Mouse (Mus musculus) E14TG2a.4 (cell line): Measurements from ENCODE around the gene Cemip2.

Experiments
- H3K27me3 ChIP-seq: 2 replicates; pipeline ENCODE4 v1.6.1; 2014; ENCODE audit warnings: low read length, control low read depth; ENCODE audit not compliant: insufficient read depth
- H3K36me3 ChIP-seq: 2 replicates; pipeline ENCODE4 v1.6.1; 2014; ENCODE audit warnings: low read length, control low read depth; ENCODE audit not compliant: insufficient read depth
- H3K4me1 ChIP-seq: replicated peaks from 2 replicates; pipeline ENCODE4 v1.6.1; 2014; ENCODE audit warnings: low read depth, low read length, control low read depth
- H3K4me3 ChIP-seq: replicated peaks from 2 replicates; pipeline ENCODE4 v1.5.1; 2014; ENCODE audit warnings: mild to moderate bottlenecking, low read length
- H3K9me3 ChIP-seq: 2 replicates; pipeline ENCODE4 v1.6.1; 2014; ENCODE audit warnings: low read length, control low read depth
- CTCF ChIP-seq: conservative IDR thresholded peaks from 2 replicates; pipeline ENCODE4 v1.5.1; 2014; ENCODE audit warnings: low read length
- NANOG ChIP-seq: IDR thresholded peaks from 2 replicates; pipeline ENCODE4 v1.6.1; 2014; ENCODE audit warnings: borderline replicate concordance, low read length, mixed read lengths
- POU5F1 ChIP-seq: IDR thresholded peaks from 2 replicates; pipeline ENCODE4 v1.6.1; 2014; ENCODE audit warnings: low read length, borderline replicate concordance

Gene Cemip2

GRCm38 (mm10) chr19:21882110-21882940 is 104.2 kb downstream of the Cemip2 start:
- no peak for TF ChIP-seq POU5F1
- TF ChIP-seq CTCF, result no peak
- no peak for TF ChIP-seq NANOG
- peaks cover 19% of the 10 kb centered on the region for H3K4me1 ChIP-seq
- no peaks in the 10 kb centered on the region for H3K9me3 ChIP-seq
- H3K27me3 ChIP-seq, result no peaks in the 10 kb centered on the region
- H3K36me3 ChIP-seq, result no peaks in the 10 kb centered on the region
- no peak overlapping the region for H3K4me3 ChIP-seq

DNA sequence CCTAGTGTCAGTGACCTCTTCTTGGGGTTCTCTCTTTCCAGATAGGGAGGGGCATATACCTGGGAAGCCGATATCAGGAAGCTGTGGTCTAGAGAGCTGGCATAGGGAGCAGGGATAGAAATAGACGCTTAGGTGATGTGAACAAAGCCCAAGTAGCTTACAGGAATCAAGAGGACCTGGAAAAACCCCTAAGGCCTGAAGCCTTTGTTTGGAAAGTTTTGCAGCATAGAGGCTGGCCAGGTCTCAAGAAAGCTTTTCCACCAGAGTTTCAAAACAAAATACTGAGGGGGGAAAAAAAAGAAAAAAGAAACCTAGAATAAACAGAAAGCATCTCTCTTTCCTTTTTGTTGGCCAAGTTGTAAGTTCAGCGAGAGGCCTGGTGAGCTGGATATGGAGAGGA is 104.9 kb downstream of the Cemip2 start:
- Histone ChIP-seq H3K36me3 (no peaks in the 10 kb centered on the region), H3K4me3 (no peak overlapping the region), H3K27me3 (no peaks in the 10 kb centered on the region), H3K9me3 (no peaks in the 10 kb centered on the region), H3K4me1 (peaks cover 19% of the 10 kb centered on the region)
- TF ChIP-seq CTCF (no peak), NANOG (no peak), POU5F1 (no peak)

GRCm38 (mm10) chr19:21883922-21884321 is 105.8 kb downstream of the Cemip2 start:
- H3K4me1 ChIP-seq, result peaks cover 19% of the 10 kb centered on the region
- H3K4me3 ChIP-seq, result no peak overlapping the region
- H3K27me3 ChIP-seq, result no peaks in the 10 kb centered on the region
- no peaks in the 10 kb centered on the region for H3K36me3 ChIP-seq
- TF ChIP-seq POU5F1 (no peak), NANOG (no peak), CTCF (no peak)
- H3K9me3 ChIP-seq, result no peaks in the 10 kb centered on the region

DNA sequence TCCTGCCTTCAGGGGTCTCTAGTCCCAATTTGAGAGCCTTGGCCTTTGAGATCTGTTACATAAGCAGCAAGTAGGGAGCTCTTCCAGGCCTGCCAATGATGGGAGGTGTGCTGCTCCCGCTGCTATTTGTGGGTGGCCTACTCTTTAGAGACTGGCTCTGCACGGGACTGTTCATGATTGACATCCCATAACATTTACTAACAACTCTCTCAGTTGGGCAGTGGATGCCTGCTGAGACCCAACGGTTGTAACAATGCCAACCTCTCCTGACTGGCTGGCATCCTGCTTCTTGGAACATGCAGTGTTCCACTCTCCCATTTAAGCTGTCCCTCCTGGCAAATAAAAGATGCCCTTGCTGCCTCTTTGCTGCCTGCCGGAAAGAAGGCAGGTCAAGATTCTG is 106.2 kb downstream of the Cemip2 start:
- Histone ChIP-seq H3K36me3 (no peaks in the 10 kb centered on the region), H3K4me3 (no peak overlapping the region), H3K4me1 (peaks cover 19% of the 10 kb centered on the region), H3K9me3 (no peaks in the 10 kb centered on the region), H3K27me3 (no peaks in the 10 kb centered on the region)
- no peak for TF ChIP-seq NANOG
- TF ChIP-seq CTCF, result no peak
- no peak for TF ChIP-seq POU5F1

- H3K4me3 ChIP-seq, result no peak overlapping the region
- peaks cover 19% of the 10 kb centered on the region for H3K4me1 ChIP-seq
- H3K27me3 ChIP-seq, result no peaks in the 10 kb centered on the region
- H3K9me3 ChIP-seq, result no peaks in the 10 kb centered on the region
- TF ChIP-seq CTCF (no peak), NANOG (no peak), POU5F1 (no peak)
- H3K36me3 ChIP-seq, result no peaks in the 10 kb centered on the region
Measured at GRCm38 (mm10) chr19:21886166-21886657, 108.1 kb downstream of the Cemip2 start.

DNA sequence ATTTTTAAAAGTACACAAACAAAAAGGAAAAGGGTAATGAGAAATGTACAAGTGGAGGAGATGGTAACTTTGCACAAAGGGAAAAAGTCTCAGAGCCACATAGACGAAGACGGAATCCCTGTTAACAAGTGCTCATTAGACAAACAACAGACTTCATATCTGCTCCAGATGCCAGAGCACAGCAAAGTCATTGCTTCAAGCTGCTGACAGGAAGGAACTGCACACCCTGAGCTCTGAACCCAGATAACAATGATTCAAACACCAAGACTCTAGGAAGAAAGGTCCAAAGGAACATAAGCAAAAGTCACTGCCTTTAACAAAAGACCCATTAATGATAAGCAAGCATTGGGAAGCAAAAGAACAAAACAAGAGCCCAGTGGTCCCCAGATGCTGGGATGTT is 112.6 kb downstream of the Cemip2 start:
- peaks cover 28% of the 10 kb centered on the region for H3K4me1 ChIP-seq
- H3K9me3 ChIP-seq, result no peaks in the 10 kb centered on the region
- H3K27me3 ChIP-seq, result no peaks in the 10 kb centered on the region
- H3K4me3 ChIP-seq, result no peak overlapping the region
- no peak for TF ChIP-seq NANOG
- no peak for TF ChIP-seq POU5F1
- no peak for TF ChIP-seq CTCF
- no peaks in the 10 kb centered on the region for H3K36me3 ChIP-seq

- H3K9me3 ChIP-seq, result no peaks in the 10 kb centered on the region
- H3K36me3 ChIP-seq, result no peaks in the 10 kb centered on the region
- no peak overlapping the region for H3K4me3 ChIP-seq
- peak; percentile 56; the same call in 1 of the 2 replicates for TF ChIP-seq POU5F1
- TF ChIP-seq CTCF, result no peak
- peak; percentile 90 for TF ChIP-seq NANOG
- H3K27me3 ChIP-seq, result no peaks in the 10 kb centered on the region
- peaks cover 38% of the 10 kb centered on the region for H3K4me1 ChIP-seq
Measured at GRCm38 (mm10) chr19:21894792-21895191, 116.7 kb downstream of the Cemip2 start.

DNA sequence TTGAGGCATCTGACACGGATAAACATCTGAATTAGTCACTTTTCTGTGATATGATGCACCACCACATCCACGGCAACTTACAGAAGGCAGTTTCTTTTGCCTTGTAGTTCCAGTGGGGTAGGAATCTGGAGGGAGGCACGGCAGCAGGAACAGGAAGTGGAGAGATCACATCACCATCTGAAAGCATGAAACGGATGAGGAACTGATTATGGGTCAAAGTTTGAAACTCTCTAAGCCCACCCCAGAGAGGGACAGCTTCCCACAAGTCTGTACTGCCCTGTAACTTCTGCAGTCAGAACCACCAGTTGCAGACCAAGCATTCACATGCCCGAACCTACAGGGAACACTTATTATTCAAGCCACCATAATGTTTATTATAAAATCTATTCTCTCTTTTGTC is 117.4 kb downstream of the Cemip2 start:
- Histone ChIP-seq H3K9me3 (no peaks in the 10 kb centered on the region), H3K27me3 (no peaks in the 10 kb centered on the region), H3K36me3 (no peaks in the 10 kb centered on the region), H3K4me1 (peaks cover 38% of the 10 kb centered on the region), H3K4me3 (no peak overlapping the region)
- TF ChIP-seq CTCF (no peak), NANOG (no peak), POU5F1 (no peak)
